Mouse (Mus musculus) thymus, adult 2 months (tissue): ENCODE results near the gene Dusp7.

Experiments
- CTCF ChIP-seq: fragments of 200-500 bp; IDR thresholded peaks from 2 replicates; pipeline ENCODE4 v1.5.1; 2012; ENCODE audit warnings: mild to moderate bottlenecking, control low read depth, low read length, moderate library complexity, borderline replicate concordance; ENCODE audit not compliant: control insufficient read depth, poor library complexity, insufficient read depth; ENCODE audit errors: extremely low read depth
- POLR2A ChIP-seq: fragments of 200-500 bp; IDR thresholded peaks from 2 replicates; pipeline ENCODE4 v1.6.1; 2012; ENCODE audit warnings: mild to moderate bottlenecking, low read length, control low read depth, moderate library complexity; ENCODE audit not compliant: control insufficient read depth, poor library complexity, insufficient read depth; ENCODE audit errors: extremely low read depth

DNA sequence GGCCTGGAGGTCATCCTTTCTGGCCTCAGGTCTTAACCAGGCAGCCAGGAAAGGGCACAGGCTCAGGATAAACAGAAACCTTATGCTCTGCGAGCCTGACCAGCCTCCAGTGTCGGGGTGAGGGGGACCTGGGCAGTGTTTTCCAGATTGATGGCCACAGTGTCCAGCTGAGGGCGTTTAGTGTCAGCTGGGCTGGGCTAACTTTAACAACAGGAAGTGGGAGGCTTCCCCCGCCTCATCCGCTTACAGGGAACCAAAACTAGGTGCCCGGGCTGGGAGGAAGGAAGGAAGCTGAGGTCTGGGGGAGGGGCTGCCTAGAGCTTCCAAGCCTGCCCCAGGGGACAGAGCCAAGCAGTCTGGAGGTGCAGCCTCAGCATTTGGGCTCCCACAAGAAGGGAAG is 3.3 kb downstream of the Dusp7 start:
- TF ChIP-seq POLR2A (peak; percentile 52), CTCF (0 out of 2 replicates have a peak, but pooled peaks have one; percentile 25)
